Mouse (Mus musculus) neural tube, embryonic 12.5 days (tissue): Measurements from ENCODE around the gene Fam189a1. TPM values are rescaled to one million over a fixed set of nuclear protein-coding genes. Genes with fewer than 3 reads are reported as not detected.
A peak's percentile ranks its signal among the peaks of the same experiment; 100 is the strongest.

Source experiments
- ATAC-seq: fragments of 200-750 bp; cut with Nextera tagmentation; 2 replicates; pipeline ENCODE4 v1.8.0; 2017; ENCODE audit warnings: low read depth, mild to moderate bottlenecking, moderate TSS enrichment, moderate library complexity; ENCODE audit not compliant: low FRiP score
- H3K27ac ChIP-seq: fragments of 300-500 bp; sonication (generic); 2 replicates; pipeline ENCODE4 v1.5.1; 2016
- H3K27me3 ChIP-seq: fragments of 300-500 bp; sonication (generic); replicated peaks from 2 replicates; pipeline ENCODE4 v1.6.1; 2016; ENCODE audit warnings: mild to moderate bottlenecking
- H3K36me3 ChIP-seq: fragments of 300-500 bp; sonication (generic); 2 replicates; pipeline ENCODE4 v1.6.1; 2016; ENCODE audit warnings: mild to moderate bottlenecking
- H3K4me1 ChIP-seq: fragments of 300-500 bp; sonication (generic); 2 replicates; pipeline ENCODE4 v1.6.1; 2016
- H3K4me2 ChIP-seq: fragments of 300-500 bp; sonication (generic); replicated peaks from 2 replicates; pipeline ENCODE4 v1.6.1; 2016; ENCODE audit warnings: mild to moderate bottlenecking
- H3K4me3 ChIP-seq: fragments of 300-500 bp; sonication (generic); 2 replicates; pipeline ENCODE4 v1.5.1; 2016
- H3K9ac ChIP-seq: fragments of 300-500 bp; sonication (generic); 2 replicates; pipeline ENCODE4 v1.6.1; 2016; ENCODE audit warnings: mild to moderate bottlenecking
- H3K9me3 ChIP-seq: fragments of 300-500 bp; sonication (generic); 2 replicates; pipeline ENCODE4 v1.6.1; 2016; ENCODE audit warnings: mild to moderate bottlenecking
- WGBS: fragments of 180-500 bp; shearing (Covaris S2); methylation state at CpG from one replicate; pipeline ENCODE4 v1.1.7; 2016; 5-methylcytosine and 5-hydroxymethylcytosine counted together
- polyA plus RNA-seq: library from polyadenylated mRNA; unstranded; fragments of >200 nt; fragmentation: Nextera tagmentation; extraction: Ambion mirVana; gene quantifications from 2 replicates; pipeline ENCODE4 v1.2.1, GENCODE M21; 2016

Fam189a1 gene
- polyA plus RNA-seq, 1 experiment from 2014 or later = 8.8 TPM

DNA sequence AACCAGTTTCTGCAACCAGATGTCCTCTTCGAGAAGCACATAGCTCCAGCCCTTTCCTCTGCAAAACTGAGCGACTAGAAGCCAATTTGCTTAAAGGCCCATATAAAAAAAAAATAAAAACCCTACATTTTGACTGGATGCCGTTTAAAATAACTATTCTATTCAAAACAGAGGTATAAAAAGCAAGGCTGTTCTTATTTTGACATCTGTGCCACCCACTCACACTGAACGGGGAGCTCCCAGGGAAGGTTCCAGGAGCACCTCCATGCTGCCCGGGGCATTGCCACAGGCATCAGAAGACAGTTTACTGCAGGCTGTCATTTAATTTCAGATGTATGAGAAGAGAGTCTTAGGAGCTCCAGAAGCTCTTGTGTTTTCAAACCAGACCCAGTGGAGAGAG is 232.5 kb downstream of the Fam189a1 start:
- no peak overlapping the region for H3K9ac ChIP-seq
- WGBS = 81% methylated on average over 5 of the region's 5 CpGs
- no peaks in the 10 kb centered on the region for H3K9me3 ChIP-seq
- no peak for ATAC-seq
- no peak overlapping the region for H3K4me2 ChIP-seq
- H3K27ac ChIP-seq = no peak overlapping the region
- peaks cover 9% of the 10 kb centered on the region; the same call in 1 of the 2 replicates for H3K4me1 ChIP-seq
- no peaks in the 10 kb centered on the region for H3K36me3 ChIP-seq
- H3K27me3 ChIP-seq = no peaks in the 10 kb centered on the region
- no peak overlapping the region for H3K4me3 ChIP-seq

DNA sequence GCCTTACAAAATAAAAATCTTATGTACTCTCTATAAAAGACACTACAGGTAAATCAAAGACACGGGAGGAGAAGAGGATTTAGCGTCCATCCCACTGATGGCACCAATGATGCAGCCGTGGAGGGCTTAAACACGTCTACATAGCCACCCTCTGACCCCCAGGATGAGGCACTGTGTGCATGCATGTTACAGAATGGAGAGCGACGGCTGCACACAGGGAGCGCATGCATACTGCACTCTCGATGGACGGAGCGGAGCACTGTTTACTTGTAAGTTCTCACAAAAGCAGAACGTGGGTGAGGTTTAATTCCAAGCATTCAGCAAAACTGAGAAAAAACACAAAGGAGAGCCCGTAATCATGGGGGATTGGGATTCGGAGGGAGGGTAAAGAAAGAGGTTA is 235.2 kb downstream of the Fam189a1 start:
- WGBS = 74% methylated on average over 13 of the region's 13 CpGs
- peaks cover 9% of the 10 kb centered on the region; the same call in 1 of the 2 replicates for H3K4me1 ChIP-seq
- H3K27ac ChIP-seq = no peak overlapping the region
- no peak for ATAC-seq
- no peak overlapping the region for H3K4me3 ChIP-seq
- no peaks in the 10 kb centered on the region for H3K36me3 ChIP-seq
- no peak overlapping the region for H3K4me2 ChIP-seq
- H3K9ac ChIP-seq = no peak overlapping the region
- H3K27me3 ChIP-seq = no peaks in the 10 kb centered on the region
- H3K9me3 ChIP-seq = no peaks in the 10 kb centered on the region

DNA sequence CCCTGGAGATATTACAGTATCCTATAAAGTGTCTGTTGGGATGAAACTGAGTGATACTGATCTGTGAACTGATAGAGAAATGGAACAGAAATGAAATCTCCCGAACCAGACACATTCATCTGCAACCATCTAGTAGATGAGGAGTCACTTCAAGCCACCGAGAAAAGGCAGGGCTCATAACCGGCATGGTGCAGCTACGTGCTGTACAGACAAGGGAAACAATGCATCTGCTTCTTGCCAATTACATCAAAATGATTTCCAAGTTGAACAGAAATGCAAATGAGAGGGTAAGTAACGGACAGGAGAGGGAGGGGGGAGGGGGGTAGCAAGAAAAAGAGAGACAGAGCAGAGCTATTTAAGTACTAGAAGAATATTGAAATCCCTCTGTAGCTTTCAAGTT is 235.6 kb downstream of the Fam189a1 start:
- Histone ChIP-seq H3K9me3 (no peaks in the 10 kb centered on the region), H3K4me3 (no peak overlapping the region), H3K27me3 (no peaks in the 10 kb centered on the region), H3K4me2 (no peak overlapping the region), H3K27ac (no peak overlapping the region), H3K36me3 (no peaks in the 10 kb centered on the region), H3K4me1 (peaks cover 9% of the 10 kb centered on the region; the same call in 1 of the 2 replicates), H3K9ac (no peak overlapping the region)
- WGBS = 53% methylated on average over 5 of the region's 5 CpGs
- ATAC-seq = no peak; the same call in 1 of the 2 replicates

DNA sequence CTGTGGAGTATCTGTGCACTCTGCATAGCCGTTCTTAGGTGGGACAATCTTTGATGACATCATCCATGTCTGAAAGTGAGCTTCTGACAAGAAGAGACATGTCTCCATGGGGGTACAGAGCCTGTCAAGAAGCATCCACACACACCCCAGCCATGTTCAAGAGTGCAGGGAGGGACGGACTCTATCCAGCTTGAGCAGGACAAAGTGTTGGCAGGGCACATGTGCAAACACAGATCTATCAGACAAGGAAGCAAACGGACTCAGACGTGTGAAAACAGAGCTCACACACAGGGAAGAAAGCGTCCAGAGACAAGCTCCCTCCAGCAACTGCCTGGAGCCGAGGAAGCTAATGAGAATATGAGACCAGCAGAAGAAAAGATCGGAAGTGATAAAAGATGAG is 239.7 kb downstream of the Fam189a1 start:
- peaks cover 9% of the 10 kb centered on the region; the same call in 1 of the 2 replicates for H3K4me1 ChIP-seq
- no peak overlapping the region for H3K9ac ChIP-seq
- no peak overlapping the region for H3K27ac ChIP-seq
- no peak overlapping the region for H3K4me2 ChIP-seq
- no peak for ATAC-seq
- WGBS = 57% methylated on average over 7 of the region's 7 CpGs
- no peaks in the 10 kb centered on the region for H3K9me3 ChIP-seq
- H3K4me3 ChIP-seq = no peak overlapping the region
- H3K27me3 ChIP-seq = no peaks in the 10 kb centered on the region
- H3K36me3 ChIP-seq = no peaks in the 10 kb centered on the region

DNA sequence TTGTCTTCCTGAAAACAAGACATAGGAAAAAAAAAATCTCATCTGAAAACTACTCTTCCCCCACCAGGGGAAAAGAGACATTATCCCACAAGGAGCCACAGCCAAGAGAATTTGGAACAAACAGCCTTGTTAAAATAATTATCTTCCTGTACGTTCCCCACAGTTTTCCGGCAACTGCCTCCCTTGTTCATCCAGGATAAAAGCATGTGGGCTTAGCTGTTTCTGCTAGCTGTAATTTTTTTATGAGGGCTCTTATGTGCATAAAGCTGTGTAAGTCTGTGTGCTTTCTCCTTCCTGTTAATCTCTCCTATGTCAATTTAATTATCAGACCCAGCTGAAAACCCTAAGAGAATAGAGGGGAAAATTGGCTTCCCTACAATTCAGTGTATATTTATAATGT is 241.2 kb downstream of the Fam189a1 start:
- Histone ChIP-seq H3K27ac (no peak overlapping the region), H3K9ac (no peak overlapping the region), H3K4me3 (no peak overlapping the region), H3K4me2 (no peak overlapping the region), H3K9me3 (no peaks in the 10 kb centered on the region), H3K4me1 (no peaks in the 10 kb centered on the region), H3K36me3 (no peaks in the 10 kb centered on the region), H3K27me3 (no peaks in the 10 kb centered on the region)
- 82% methylated on average over 2 of the region's 2 CpGs for WGBS
- no peak for ATAC-seq

DNA sequence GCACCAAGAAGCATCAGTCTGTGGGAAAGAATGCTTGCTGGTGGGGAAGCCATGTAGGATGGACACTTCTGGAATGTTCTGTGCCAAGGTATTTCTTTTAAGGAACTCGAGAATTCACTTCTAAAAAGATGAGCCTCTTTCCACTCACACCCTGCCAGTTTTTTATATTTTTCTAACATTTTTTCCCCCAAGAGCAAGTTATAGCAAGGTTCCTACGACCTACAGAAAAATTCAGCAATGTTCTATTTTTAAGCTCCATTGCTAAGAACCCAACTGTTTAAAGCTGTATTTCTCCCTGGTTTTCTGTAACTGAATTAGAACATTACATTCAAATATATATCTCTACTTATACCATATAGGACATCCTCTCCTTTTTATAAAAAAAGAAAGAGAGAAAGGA is 244.4 kb downstream of the Fam189a1 start:
- 87% methylated on average over 2 of the region's 2 CpGs for WGBS

DNA sequence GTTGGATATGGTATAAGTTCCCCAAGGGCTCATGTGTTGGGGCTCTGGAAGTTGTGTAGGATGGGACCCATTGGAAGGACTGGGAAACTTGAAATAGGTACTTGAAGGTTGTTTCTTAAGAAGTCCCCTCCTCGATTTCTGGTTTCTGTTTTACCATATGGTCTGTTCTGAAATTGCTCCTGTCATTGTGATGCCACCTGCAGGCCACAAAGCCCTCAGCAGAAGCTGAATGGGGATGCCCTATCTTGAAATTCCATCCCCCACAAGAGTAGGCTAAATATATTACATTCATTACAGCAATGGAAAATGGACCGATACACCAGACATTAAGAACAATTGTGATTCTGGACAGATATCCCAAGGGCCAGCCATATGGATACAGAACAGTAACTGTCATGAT is 246.2 kb downstream of the Fam189a1 start:
- 85% methylated on average over 2 of the region's 2 CpGs for WGBS
- no peak overlapping the region for H3K27ac ChIP-seq

More for the DNA sequence above, 244.4 kb downstream of the Fam189a1 start:
- Histone ChIP-seq H3K4me1 (no peaks in the 10 kb centered on the region), H3K36me3 (no peaks in the 10 kb centered on the region), H3K9ac (no peak overlapping the region), H3K27me3 (no peaks in the 10 kb centered on the region), H3K4me3 (no peak overlapping the region), H3K4me2 (no peak overlapping the region), H3K9me3 (no peaks in the 10 kb centered on the region), H3K27ac (no peak overlapping the region)
- ATAC-seq = no peak

DNA sequence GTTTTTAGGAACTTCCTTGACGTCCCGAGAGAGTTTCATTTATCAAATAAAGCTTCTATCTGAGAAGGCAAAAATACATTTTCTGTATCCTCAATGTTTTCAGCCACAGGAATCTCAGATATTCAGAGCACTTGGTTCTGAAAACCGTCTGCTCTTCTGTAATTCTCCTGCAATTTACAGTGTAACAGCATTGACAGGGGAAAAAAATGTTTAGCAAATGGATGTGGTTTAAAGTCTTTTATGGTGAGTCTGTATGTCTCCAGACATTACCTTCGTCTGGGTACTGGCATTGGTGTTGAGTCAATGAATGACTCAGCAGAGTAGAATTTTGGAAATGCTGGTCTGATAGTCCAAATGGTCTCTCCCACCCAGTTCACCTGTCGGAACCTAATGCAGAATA is 249.4 kb downstream of the Fam189a1 start:
- Histone ChIP-seq H3K4me3 (no peak overlapping the region), H3K4me1 (no peaks in the 10 kb centered on the region), H3K4me2 (no peak overlapping the region), H3K27me3 (no peaks in the 10 kb centered on the region), H3K36me3 (no peaks in the 10 kb centered on the region), H3K9me3 (no peaks in the 10 kb centered on the region), H3K27ac (no peak overlapping the region), H3K9ac (no peak overlapping the region)
- ATAC-seq = no peak
- WGBS = 85% methylated on average over 5 of the region's 5 CpGs

More for the DNA sequence above, 246.2 kb downstream of the Fam189a1 start:
- H3K27me3 ChIP-seq = no peaks in the 10 kb centered on the region
- no peak overlapping the region for H3K9ac ChIP-seq
- H3K4me2 ChIP-seq = no peak overlapping the region
- ATAC-seq = no peak
- H3K9me3 ChIP-seq = no peaks in the 10 kb centered on the region
- H3K4me3 ChIP-seq = no peak overlapping the region
- H3K4me1 ChIP-seq = no peaks in the 10 kb centered on the region
- H3K36me3 ChIP-seq = no peaks in the 10 kb centered on the region

DNA sequence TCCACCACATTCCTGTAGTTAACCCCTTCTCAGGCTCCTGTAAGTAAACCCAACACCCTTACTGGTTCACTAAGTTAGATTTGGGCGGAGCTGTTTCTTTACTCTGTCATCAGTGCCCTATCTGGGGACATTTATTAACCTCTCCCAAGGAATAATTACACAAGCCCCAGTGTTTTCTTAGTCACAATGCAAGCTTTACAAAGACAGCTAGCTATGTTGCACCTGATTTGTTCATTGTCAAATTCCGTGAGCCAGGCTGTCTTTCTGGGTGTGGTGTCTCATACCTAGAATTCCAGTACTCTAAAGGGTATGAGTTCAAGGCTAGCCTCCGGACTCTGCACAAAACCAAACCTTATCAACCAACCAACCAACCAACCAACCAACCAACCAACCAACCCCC is 250.9 kb downstream of the Fam189a1 start:
- WGBS = 92% methylated on average over 3 of the region's 3 CpGs
- H3K4me1 ChIP-seq = no peaks in the 10 kb centered on the region
- no peak overlapping the region for H3K4me3 ChIP-seq
- H3K27ac ChIP-seq = no peak overlapping the region
- no peaks in the 10 kb centered on the region for H3K27me3 ChIP-seq
- H3K4me2 ChIP-seq = no peak overlapping the region
- no peaks in the 10 kb centered on the region for H3K9me3 ChIP-seq
- ATAC-seq = no peak
- no peak overlapping the region for H3K9ac ChIP-seq
- no peaks in the 10 kb centered on the region for H3K36me3 ChIP-seq

DNA sequence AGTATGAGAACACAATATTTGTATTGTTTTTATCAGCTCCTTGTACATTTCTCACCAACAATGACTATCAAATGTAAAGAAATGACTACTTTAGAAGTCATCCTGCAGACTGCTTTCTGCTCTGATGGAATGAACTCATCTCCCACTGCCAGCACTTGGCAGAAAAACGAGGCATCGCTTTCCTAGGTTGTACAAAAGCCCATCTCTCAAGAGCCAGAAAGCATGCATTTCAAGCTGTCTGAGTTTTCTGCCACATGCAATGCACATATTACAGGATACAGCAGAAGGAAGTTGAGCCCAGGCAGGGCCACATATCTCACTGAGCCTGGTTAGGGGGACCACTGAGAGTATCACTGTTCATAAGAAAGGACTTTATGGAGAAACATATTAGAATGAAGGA is 256.1 kb downstream of the Fam189a1 start:
- no peak for ATAC-seq
- no peaks in the 10 kb centered on the region for H3K27me3 ChIP-seq
- no peaks in the 10 kb centered on the region; the same call in 1 of the 2 replicates for H3K4me1 ChIP-seq
- no peaks in the 10 kb centered on the region for H3K36me3 ChIP-seq
- H3K27ac ChIP-seq = no peak overlapping the region
- H3K9ac ChIP-seq = no peak overlapping the region
- no peaks in the 10 kb centered on the region for H3K9me3 ChIP-seq
- H3K4me3 ChIP-seq = no peak overlapping the region
- H3K4me2 ChIP-seq = no peak overlapping the region
- 90% methylated on average over 2 of the region's 2 CpGs for WGBS

DNA sequence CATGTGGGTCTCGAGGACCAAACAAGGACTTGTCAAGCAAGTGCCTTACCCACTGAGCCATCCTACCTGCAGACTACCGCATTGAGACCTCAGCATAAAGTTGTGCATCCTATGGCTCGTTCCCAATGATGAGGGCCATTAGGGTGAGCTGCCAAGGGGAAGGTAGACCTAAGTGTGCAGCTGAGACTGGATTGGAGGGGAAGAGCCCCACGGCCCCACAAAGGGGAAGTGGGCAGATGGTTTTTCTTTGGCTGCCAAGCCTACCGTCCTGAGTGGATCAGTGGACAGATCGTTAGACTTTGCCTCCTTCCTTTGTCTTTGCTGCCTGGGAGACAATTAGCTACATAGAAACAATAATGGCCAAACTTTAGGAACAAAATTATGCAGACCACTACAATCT is 259.8 kb downstream of the Fam189a1 start:
- Histone ChIP-seq H3K27ac (no peak overlapping the region), H3K9me3 (no peaks in the 10 kb centered on the region), H3K4me2 (no peak overlapping the region), H3K4me3 (no peak overlapping the region), H3K36me3 (no peaks in the 10 kb centered on the region), H3K9ac (no peak overlapping the region), H3K4me1 (no peaks in the 10 kb centered on the region; the same call in 1 of the 2 replicates), H3K27me3 (no peaks in the 10 kb centered on the region)
- 84% methylated on average over 6 of the region's 6 CpGs for WGBS
- no peak for ATAC-seq

DNA sequence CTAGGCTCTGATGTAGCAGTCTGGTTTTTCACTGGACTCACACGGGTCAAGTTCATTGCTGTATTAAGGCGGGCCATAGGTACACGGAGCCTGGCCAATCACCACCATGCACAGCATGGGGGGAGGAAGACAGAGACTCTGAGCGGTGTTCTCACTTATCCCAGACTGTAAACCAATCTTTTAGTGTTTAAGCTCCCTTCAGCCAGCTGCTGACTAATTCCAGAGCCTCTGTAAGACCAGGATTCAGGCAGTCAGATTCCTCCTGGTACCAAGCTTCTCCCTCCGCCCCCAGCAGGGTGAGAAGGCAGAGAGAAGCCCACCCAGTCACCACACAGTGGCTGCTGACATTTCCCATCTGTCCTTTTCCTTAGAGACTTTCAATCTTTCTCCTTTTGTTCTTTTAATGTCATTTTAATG is 260.7 kb downstream of the Fam189a1 start:
- H3K27me3 ChIP-seq = no peaks in the 10 kb centered on the region
- H3K4me3 ChIP-seq = no peak overlapping the region
- H3K4me2 ChIP-seq = no peak overlapping the region
- 52% methylated on average over 5 of the region's 5 CpGs for WGBS
- H3K9ac ChIP-seq = no peak overlapping the region
- H3K36me3 ChIP-seq = no peaks in the 10 kb centered on the region
- H3K27ac ChIP-seq = 0 out of 2 replicates have a peak overlapping the region, but pooled peaks have one; percentile 27
- no peaks in the 10 kb centered on the region for H3K9me3 ChIP-seq
- H3K4me1 ChIP-seq = no peaks in the 10 kb centered on the region; the same call in 1 of the 2 replicates
- no peak for ATAC-seq

DNA sequence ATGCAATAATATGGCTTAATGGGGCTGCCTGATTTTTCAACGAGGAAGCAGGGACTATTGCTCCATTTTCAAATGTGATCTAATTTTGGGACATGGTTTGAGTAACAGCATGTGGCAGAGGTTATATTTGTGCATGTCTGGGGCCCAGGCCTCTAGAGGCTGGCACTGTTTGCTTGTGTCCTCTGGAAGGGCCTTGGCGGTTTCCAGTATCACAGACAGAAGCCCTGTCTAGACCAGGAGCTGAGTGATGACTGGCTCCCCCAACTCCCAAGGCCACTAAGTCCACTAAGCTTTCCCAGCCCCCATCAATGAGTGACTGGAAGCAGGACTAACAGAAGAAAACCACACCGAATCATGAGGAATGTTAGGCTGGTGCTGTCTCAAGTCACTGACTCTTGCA is 265.2 kb downstream of the Fam189a1 start:
- H3K27ac ChIP-seq = no peak overlapping the region
- no peak for ATAC-seq
- H3K4me1 ChIP-seq = no peaks in the 10 kb centered on the region; the same call in 1 of the 2 replicates
- no peak overlapping the region for H3K9ac ChIP-seq
- no peaks in the 10 kb centered on the region for H3K9me3 ChIP-seq
- 85% methylated on average over 3 of the region's 3 CpGs for WGBS
- no peaks in the 10 kb centered on the region for H3K27me3 ChIP-seq
- no peaks in the 10 kb centered on the region for H3K36me3 ChIP-seq
- no peak overlapping the region for H3K4me2 ChIP-seq
- no peak overlapping the region for H3K4me3 ChIP-seq
